Mouse (Mus musculus) lung, embryonic 14.5 days (tissue): ENCODE measurements at regions not wholly inside any gene's neighbourhood (a gene's known extent, or its start where the extent isn't known, plus 50 kb on each side); places are given as distances from the start of the nearest gene placed in this dataset.

ENCODE experiments used
- ATAC-seq: fragments of 200-750 bp; cut with Nextera tagmentation; 2 replicates; pipeline ENCODE4 v1.8.0; 2017; ENCODE audit warnings: mild to moderate bottlenecking, moderate TSS enrichment, moderate library complexity; ENCODE audit not compliant: insufficient read depth
- DNase-seq: peaks from one replicate; pipeline ENCODE4 v3.0.0-alpha.2; 2015
- H3K27ac ChIP-seq: fragments of 300-500 bp; sonication (generic); 2 replicates; pipeline ENCODE4 v1.5.1; 2014; ENCODE audit warnings: low read depth, mild to moderate bottlenecking, moderate library complexity
- H3K27me3 ChIP-seq: fragments of 300-500 bp; sonication (generic); 2 replicates; pipeline ENCODE4 v1.6.1; 2014; ENCODE audit warnings: low read length, control low read depth; ENCODE audit not compliant: insufficient read depth
- H3K36me3 ChIP-seq: fragments of 300-500 bp; sonication (generic); 2 replicates; pipeline ENCODE4 v1.6.1; 2014; ENCODE audit warnings: control low read depth; ENCODE audit not compliant: insufficient read depth
- H3K4me1 ChIP-seq: fragments of 300-500 bp; sonication (generic); 2 replicates; pipeline ENCODE4 v1.6.1; 2014; ENCODE audit warnings: antibody characterized with exemption, control low read depth; ENCODE audit not compliant: insufficient read depth
- H3K4me2 ChIP-seq: fragments of 300-500 bp; sonication (generic); 2 replicates; pipeline ENCODE4 v1.6.1; 2014; ENCODE audit warnings: mild to moderate bottlenecking
- H3K4me3 ChIP-seq: fragments of 300-500 bp; sonication (generic); 2 replicates; pipeline ENCODE4 v1.5.1; 2014; ENCODE audit warnings: low read depth, low read length
- H3K9ac ChIP-seq: fragments of 300-500 bp; sonication (generic); 2 replicates; pipeline ENCODE4 v1.6.1; 2014
- H3K9me3 ChIP-seq: fragments of 300-500 bp; sonication (generic); 2 replicates; pipeline ENCODE4 v1.6.1; 2016; ENCODE audit warnings: low read depth, low read length, control low read depth
- CTCF ChIP-seq: IDR thresholded peaks from 2 replicates; pipeline ENCODE4 v1.5.1; 2016; ENCODE audit warnings: antibody characterized with exemption, low read depth
- WGBS: fragments of 180-500 bp; shearing (Covaris S2); extraction: QIAGEN DNeasy Blood & Tissue Kit; methylation state at CpG from one replicate; pipeline ENCODE4 v1.1.7; 2014; 5-methylcytosine and 5-hydroxymethylcytosine counted together

GRCm38 (mm10) chr8:87182888-87183287 lies 289.5 kb downstream of the Cbln1 start:
- no peak overlapping the region for H3K4me3 ChIP-seq
- no peak overlapping the region for H3K4me2 ChIP-seq
- WGBS, result 53% methylated on average over 4 of the region's 4 CpGs
- no peaks in the 10 kb centered on the region for H3K36me3 ChIP-seq
- no peaks in the 10 kb centered on the region for H3K9me3 ChIP-seq
- H3K9ac ChIP-seq, result no peak overlapping the region
- H3K27ac ChIP-seq, result no peak overlapping the region
- TF ChIP-seq CTCF, result no peak
- DNase-seq (no peak), ATAC-seq (no peak)
- H3K27me3 ChIP-seq, result no peaks in the 10 kb centered on the region
- no peaks in the 10 kb centered on the region for H3K4me1 ChIP-seq

GRCm38 (mm10) chr8:87178561-87178960 lies 293.5 kb upstream of the N4bp1 start:
- H3K9ac ChIP-seq, result no peak overlapping the region
- no peaks in the 10 kb centered on the region for H3K9me3 ChIP-seq
- DNase-seq (no peak), ATAC-seq (no peak)
- no peaks in the 10 kb centered on the region for H3K36me3 ChIP-seq
- no peak overlapping the region for H3K27ac ChIP-seq
- H3K4me2 ChIP-seq, result no peak overlapping the region
- no peak overlapping the region for H3K4me3 ChIP-seq
- H3K27me3 ChIP-seq, result no peaks in the 10 kb centered on the region
- WGBS, result 66% methylated on average over 4 of the region's 4 CpGs
- no peaks in the 10 kb centered on the region for H3K4me1 ChIP-seq
- TF ChIP-seq CTCF, result no peak

- no peak for DNase-seq
- Histone ChIP-seq H3K9ac (no peak overlapping the region), H3K9me3 (no peaks in the 10 kb centered on the region), H3K4me1 (no peaks in the 10 kb centered on the region), H3K27me3 (no peaks in the 10 kb centered on the region), H3K27ac (no peak overlapping the region), H3K36me3 (no peaks in the 10 kb centered on the region), H3K4me3 (no peak overlapping the region), H3K4me2 (no peak overlapping the region)
- WGBS, result 87% methylated on average over 6 of the region's 6 CpGs
- no peak for ATAC-seq
- no peak for TF ChIP-seq CTCF
These were observed 292.6 kb upstream of the N4bp1 start for GRCm38 (mm10) chr8:87177620-87178019.

DNA sequence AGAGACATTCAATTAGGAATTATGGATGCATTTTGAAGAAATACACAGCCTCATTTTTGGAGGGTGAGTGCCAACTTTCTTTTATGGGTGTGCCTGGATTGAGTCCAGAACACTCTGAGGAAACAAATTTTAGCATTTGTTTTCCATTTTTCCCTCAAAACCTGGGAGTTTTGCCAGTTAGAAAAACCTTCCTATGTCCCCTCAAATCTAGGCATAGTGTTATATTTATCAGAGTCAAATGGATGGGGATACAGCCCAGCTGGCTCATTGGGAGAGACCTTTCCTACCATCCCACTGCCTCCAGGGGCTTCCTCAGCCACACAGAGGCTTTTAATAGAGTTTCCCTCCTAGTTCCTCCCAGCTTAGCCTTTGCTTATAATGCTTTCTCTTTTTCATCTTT lies 290.0 kb upstream of the N4bp1 start:
- Histone ChIP-seq H3K4me3 (no peak overlapping the region), H3K27ac (no peak overlapping the region), H3K4me1 (no peaks in the 10 kb centered on the region), H3K9me3 (no peaks in the 10 kb centered on the region), H3K9ac (no peak overlapping the region), H3K36me3 (no peaks in the 10 kb centered on the region), H3K27me3 (no peaks in the 10 kb centered on the region), H3K4me2 (no peak overlapping the region)
- ATAC-seq (peak; percentile 68; the same call in 1 of the 2 replicates), DNase-seq (peak; percentile 86)
- TF ChIP-seq CTCF, result no peak

DNA sequence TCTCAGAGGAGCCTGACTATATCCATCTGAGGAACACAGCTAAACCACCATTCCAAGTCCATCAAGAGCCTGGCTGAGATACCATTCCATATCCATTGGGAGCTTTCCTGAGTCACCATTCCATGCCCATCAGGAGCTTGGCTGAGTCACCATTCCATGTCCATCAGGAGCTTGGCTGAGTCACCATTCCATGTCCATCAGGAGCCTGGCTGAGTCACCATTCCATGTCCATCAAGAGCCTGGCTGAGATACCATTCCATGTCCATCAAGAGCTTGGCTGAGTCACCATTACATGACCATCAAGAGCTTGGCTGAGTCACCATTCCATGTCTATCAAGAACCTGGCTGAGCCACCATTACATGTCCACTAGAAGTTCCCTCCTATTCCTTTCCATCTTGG lies 288.7 kb upstream of the N4bp1 start:
- no peak for TF ChIP-seq CTCF
- no peak overlapping the region for H3K9ac ChIP-seq
- ATAC-seq, result no peak
- H3K36me3 ChIP-seq, result no peaks in the 10 kb centered on the region
- H3K4me3 ChIP-seq, result no peak overlapping the region
- no peaks in the 10 kb centered on the region for H3K27me3 ChIP-seq
- H3K4me2 ChIP-seq, result no peak overlapping the region
- no peaks in the 10 kb centered on the region for H3K4me1 ChIP-seq
- no peak for DNase-seq
- H3K27ac ChIP-seq, result no peak overlapping the region
- no peaks in the 10 kb centered on the region for H3K9me3 ChIP-seq

DNA sequence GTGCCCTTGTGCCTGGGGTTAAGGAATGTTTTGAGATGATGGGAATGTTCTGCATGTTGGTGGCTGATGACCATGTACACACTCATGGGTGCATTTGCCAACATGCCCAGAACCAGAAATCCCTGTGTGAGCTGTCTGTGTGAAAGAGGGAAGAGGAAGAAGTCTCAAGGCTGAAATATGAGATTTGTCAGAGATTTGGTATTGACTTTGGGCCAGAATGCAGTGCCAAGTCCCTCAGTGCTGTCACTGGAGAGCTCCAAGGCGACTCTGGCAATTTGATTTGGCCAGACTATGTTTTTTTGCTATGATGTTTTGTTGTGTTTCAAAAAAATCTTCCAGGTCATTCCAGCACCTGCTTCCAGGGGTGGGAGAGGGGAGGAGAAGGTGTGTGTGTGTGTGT lies 281.7 kb upstream of the N4bp1 start:
- Histone ChIP-seq H3K27me3 (no peaks in the 10 kb centered on the region), H3K36me3 (no peaks in the 10 kb centered on the region), H3K9me3 (no peaks in the 10 kb centered on the region), H3K4me2 (no peak overlapping the region), H3K27ac (no peak overlapping the region), H3K4me1 (no peaks in the 10 kb centered on the region), H3K4me3 (no peak overlapping the region), H3K9ac (no peak overlapping the region)
- ATAC-seq, result no peak
- TF ChIP-seq CTCF, result no peak
- 48% methylated on average over 1 of the region's 1 CpGs for WGBS
- DNase-seq, result no peak

- Histone ChIP-seq H3K27ac (no peak overlapping the region), H3K9ac (no peak overlapping the region), H3K9me3 (no peaks in the 10 kb centered on the region), H3K27me3 (no peaks in the 10 kb centered on the region), H3K4me3 (no peak overlapping the region), H3K4me1 (no peaks in the 10 kb centered on the region), H3K4me2 (no peak overlapping the region), H3K36me3 (no peaks in the 10 kb centered on the region)
- ATAC-seq, result no peak
- DNase-seq, result no peak
- no peak for TF ChIP-seq CTCF
- WGBS, result 82% methylated on average over 2 of the region's 2 CpGs
These were observed 275.4 kb upstream of the N4bp1 start for GRCm38 (mm10) chr8:87160416-87160815.

GRCm38 (mm10) chr8:87158322-87158721 lies 273.3 kb upstream of the N4bp1 start:
- peak; percentile 7 for DNase-seq

More at GRCm38 (mm10) chr8:87158322-87158721, 273.3 kb upstream of the N4bp1 start:
- Histone ChIP-seq H3K36me3 (no peaks in the 10 kb centered on the region), H3K4me3 (no peak overlapping the region), H3K27ac (no peak overlapping the region), H3K27me3 (no peaks in the 10 kb centered on the region), H3K4me2 (no peak overlapping the region), H3K4me1 (no peaks in the 10 kb centered on the region), H3K9me3 (no peaks in the 10 kb centered on the region), H3K9ac (no peak overlapping the region)
- TF ChIP-seq CTCF, result no peak
- 50% methylated on average over 8 of the region's 8 CpGs for WGBS
- ATAC-seq, result no peak
